Mouse (Mus musculus) E14TG2a.4 (cell line): ENCODE measurements around the gene Olfr193.
"Not testable (repeated sequence)": the region's sequence is repeated elsewhere in the genome, so short reads cannot be mapped to it uniquely, and the experiment has no call there.

Experiments
- H3K27me3 ChIP-seq: 2 replicates; pipeline ENCODE4 v1.6.1; 2014; ENCODE audit warnings: low read length, control low read depth; ENCODE audit not compliant: insufficient read depth
- H3K36me3 ChIP-seq: 2 replicates; pipeline ENCODE4 v1.6.1; 2014; ENCODE audit warnings: low read length, control low read depth; ENCODE audit not compliant: insufficient read depth
- H3K4me1 ChIP-seq: replicated peaks from 2 replicates; pipeline ENCODE4 v1.6.1; 2014; ENCODE audit warnings: low read depth, low read length, control low read depth
- H3K4me3 ChIP-seq: replicated peaks from 2 replicates; pipeline ENCODE4 v1.5.1; 2014; ENCODE audit warnings: mild to moderate bottlenecking, low read length
- H3K9me3 ChIP-seq: 2 replicates; pipeline ENCODE4 v1.6.1; 2014; ENCODE audit warnings: low read length, control low read depth
- CTCF ChIP-seq: conservative IDR thresholded peaks from 2 replicates; pipeline ENCODE4 v1.5.1; 2014; ENCODE audit warnings: low read length
- NANOG ChIP-seq: IDR thresholded peaks from 2 replicates; pipeline ENCODE4 v1.6.1; 2014; ENCODE audit warnings: borderline replicate concordance, low read length, mixed read lengths
- POU5F1 ChIP-seq: IDR thresholded peaks from 2 replicates; pipeline ENCODE4 v1.6.1; 2014; ENCODE audit warnings: low read length, borderline replicate concordance

Gene Olfr193

DNA sequence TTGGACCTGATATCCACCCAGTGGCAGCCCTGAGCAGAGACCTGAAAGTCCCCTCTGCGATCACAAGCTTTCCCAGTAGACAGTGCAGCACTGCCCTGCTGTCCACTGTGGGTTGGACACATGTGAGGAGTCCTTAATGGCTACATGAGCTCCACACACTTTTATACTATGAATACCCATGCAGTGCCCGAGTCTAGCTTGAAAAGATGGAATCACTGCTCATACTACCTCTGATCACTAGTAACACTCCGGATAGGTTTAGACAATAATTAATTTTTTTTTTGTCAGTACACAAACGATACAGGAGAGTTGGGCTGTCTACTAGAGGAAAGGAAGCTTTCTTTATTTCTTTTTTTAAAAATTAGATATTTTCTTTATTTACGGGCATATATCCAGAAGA, 33.8 kb downstream of the Olfr193 start, which contains the start of gene Olfr190:
TSS of gene Olfr190 (minus strand) at position 101 of the 400 bp plus-strand sequence.
- H3K4me1 ChIP-seq = no peaks in the 10 kb centered on the region
- no peaks in the 10 kb centered on the region for H3K36me3 ChIP-seq
- TF ChIP-seq NANOG = no peak
- no peak for TF ChIP-seq CTCF
- TF ChIP-seq POU5F1 = no peak
- no peak within 1 kb of the TSS for H3K4me3 ChIP-seq
- no peaks in the 10 kb centered on the region for H3K9me3 ChIP-seq
- no peaks in the 10 kb centered on the region for H3K27me3 ChIP-seq

DNA sequence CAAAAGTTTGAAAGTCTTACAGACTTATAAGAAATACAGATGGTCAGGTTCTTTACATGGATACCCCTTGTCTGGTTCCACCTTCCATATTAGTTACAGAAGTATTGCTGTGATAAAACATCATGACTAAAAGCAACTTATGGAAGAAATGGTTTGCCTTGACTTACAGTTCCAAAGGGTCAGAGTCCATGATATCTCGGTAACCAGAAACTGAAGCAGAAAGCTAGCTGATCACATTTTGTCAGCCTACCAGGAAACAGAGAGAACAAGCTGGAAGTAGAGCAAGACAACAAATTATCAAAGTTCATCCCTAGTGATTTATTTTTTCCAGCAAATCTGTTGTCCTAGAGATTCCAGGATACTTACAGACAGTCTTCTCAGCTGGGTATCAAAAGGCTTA, 38.2 kb downstream of the Olfr193 start:
- Histone ChIP-seq H3K4me3 (no peak overlapping the region), H3K36me3 (no peaks in the 10 kb centered on the region), H3K9me3 (no peaks in the 10 kb centered on the region), H3K4me1 (no peaks in the 10 kb centered on the region), H3K27me3 (no peaks in the 10 kb centered on the region)
- TF ChIP-seq NANOG (no peak), CTCF (no peak)

DNA sequence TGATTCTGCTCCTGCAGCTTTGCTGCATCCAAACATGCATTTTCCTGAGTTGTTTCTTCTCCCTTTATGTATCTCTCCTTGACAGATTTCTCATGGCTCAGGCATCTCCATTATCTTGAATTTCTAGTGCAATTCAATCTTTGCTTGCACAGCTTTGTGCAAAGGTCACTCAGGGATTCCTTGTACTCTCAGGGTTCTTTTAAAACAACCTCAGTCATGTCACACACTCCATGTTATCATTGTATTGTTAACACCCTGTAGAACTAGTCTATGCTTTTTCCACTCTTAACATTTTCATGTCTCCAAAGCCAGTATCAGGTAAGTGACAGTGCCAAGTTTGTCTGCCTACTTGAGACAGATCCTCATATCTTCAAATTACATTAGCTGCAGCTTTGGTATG, 39.9 kb downstream of the Olfr193 start:
- TF ChIP-seq CTCF (no peak), POU5F1 (no peak), NANOG (no peak)
- H3K36me3 ChIP-seq = no peaks in the 10 kb centered on the region
- no peaks in the 10 kb centered on the region for H3K4me1 ChIP-seq
- no peak overlapping the region for H3K4me3 ChIP-seq
- no peaks in the 10 kb centered on the region for H3K27me3 ChIP-seq
- no peaks in the 10 kb centered on the region for H3K9me3 ChIP-seq

DNA sequence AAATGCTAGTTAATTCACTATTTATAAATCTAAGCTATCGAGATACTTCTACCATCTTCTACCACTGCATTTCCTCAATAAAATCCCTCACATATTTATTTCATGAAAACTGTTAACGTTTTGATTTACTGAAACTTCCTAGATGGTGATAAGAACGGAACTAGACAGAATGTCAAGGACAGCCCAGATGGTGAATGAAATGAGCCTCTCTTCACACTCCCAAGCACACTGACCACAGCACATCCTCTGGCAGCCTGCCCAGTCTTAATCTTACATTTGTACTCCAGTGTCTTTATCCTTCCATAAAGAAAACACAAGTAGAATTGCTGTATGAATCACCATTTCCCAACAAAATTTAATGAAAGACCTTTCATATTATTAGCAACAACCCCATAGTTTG, 49.3 kb downstream of the Olfr193 start:
- H3K36me3 ChIP-seq, H3K4me1 ChIP-seq, H3K4me3 ChIP-seq, H3K9me3 ChIP-seq, H3K27me3 ChIP-seq: not testable (repeated sequence)
